Mouse (Mus musculus): ENCODE measurements around the gene Mosmo. TPM values are rescaled to one million over a fixed set of nuclear protein-coding genes. Genes with fewer than 3 reads are reported as not detected.
"Not testable (repeated sequence)": the region's sequence is repeated elsewhere in the genome, so short reads cannot be mapped to it uniquely, and the experiment has no call there.

Mosmo gene
- polyA plus RNA-seq, 1 experiment from 2014 or later, result 16.6 TPM

DNA sequence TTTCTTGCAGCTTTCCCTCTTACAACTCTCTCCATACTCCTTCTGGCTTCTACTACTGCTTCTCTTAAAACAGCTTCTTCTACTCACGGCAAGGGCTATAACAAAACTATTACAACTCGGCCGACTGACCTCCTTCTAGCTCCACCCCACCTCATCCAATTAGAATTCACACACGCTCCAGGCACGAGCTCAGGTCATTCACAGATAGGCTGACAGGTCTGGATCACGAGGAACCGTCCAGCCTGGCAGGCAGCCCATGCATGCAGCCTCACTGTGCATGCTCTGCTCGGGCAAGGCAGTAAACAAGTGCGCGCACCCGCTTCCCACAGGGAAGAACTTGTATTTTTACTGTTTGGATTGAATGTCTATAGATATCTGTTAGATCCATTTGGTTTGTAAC is 36.5 kb downstream of the Mosmo start:
- H3K4me1 ChIP-seq (replicated peaks; ENCODE audit: control insufficient read depth, insufficient read depth, low read length); H3K27me3 ChIP-seq (ENCODE audit: control insufficient read depth, insufficient read depth, low read length); H3K27ac ChIP-seq (ENCODE audit: low read depth, low read length); ATAC-seq (ENCODE audit: low FRiP score); DNase-seq (ENCODE audit: low spot score); H3K4me2 ChIP-seq (replicated peaks; ENCODE audit: low read depth, low read length); H3K36me3 ChIP-seq (ENCODE audit: control insufficient read depth, insufficient read depth, low read length); H3K9ac ChIP-seq (ENCODE audit: low read depth, low read length); H3K9me3 ChIP-seq (ENCODE audit: control insufficient read depth, low read length); H3K4me3 ChIP-seq (ENCODE audit: low read depth, low read length): not testable (repeated sequence)
- 94% methylated on average over 11 of the region's 11 CpGs for WGBS

- H3K27me3 ChIP-seq (ENCODE audit: control insufficient read depth, insufficient read depth, low read length), result no peaks in the 10 kb centered on the region
- no peaks in the 10 kb centered on the region for H3K9me3 ChIP-seq (ENCODE audit: control insufficient read depth, low read length)
- DNase-seq (ENCODE audit: low spot score) (no peak), ATAC-seq (ENCODE audit: low FRiP score) (no peak)
- WGBS, result 85% methylated on average over 2 of the region's 2 CpGs
- H3K4me2 ChIP-seq (replicated peaks; ENCODE audit: low read depth, low read length), result no peak overlapping the region
- H3K27ac ChIP-seq (ENCODE audit: low read depth, low read length), result no peak overlapping the region
- no peaks in the 10 kb centered on the region for H3K36me3 ChIP-seq (ENCODE audit: control insufficient read depth, insufficient read depth, low read length)
- H3K9ac ChIP-seq (ENCODE audit: low read depth, low read length), result no peak overlapping the region
- H3K4me1 ChIP-seq (replicated peaks; ENCODE audit: control insufficient read depth, insufficient read depth, low read length), result no peaks in the 10 kb centered on the region
- H3K4me3 ChIP-seq (ENCODE audit: low read depth, low read length), result no peak overlapping the region
Observed at GRCm38 (mm10) chr7:120717261-120717660, 39.8 kb downstream of the Mosmo start.

DNA sequence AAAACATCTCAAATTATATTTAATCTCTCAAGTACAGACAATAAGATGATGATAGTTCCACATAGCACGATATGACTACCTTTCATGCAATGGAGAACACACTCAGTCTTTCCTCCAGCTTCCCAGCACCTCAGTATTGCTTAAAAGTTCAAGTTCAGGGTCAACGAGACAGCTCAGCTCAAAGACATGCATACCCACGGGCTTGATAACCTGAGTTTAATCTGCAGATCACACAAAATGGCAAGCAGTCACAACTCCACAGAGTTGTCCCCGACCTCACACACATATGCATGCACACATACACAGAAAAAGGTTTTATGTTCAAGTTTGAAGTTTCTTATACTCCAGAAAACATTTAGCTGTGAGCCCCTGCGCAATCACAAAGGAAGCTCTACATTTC is 43.6 kb downstream of the Mosmo start:
- H3K9ac ChIP-seq (ENCODE audit: low read depth, low read length), result no peak overlapping the region
- DNase-seq (ENCODE audit: low spot score), result no peak
- no peak overlapping the region for H3K4me2 ChIP-seq (replicated peaks; ENCODE audit: low read depth, low read length)
- no peaks in the 10 kb centered on the region for H3K4me1 ChIP-seq (replicated peaks; ENCODE audit: control insufficient read depth, insufficient read depth, low read length)
- 92% methylated on average over 5 of the region's 5 CpGs for WGBS
- ATAC-seq (ENCODE audit: low FRiP score), result no peak
- no peak overlapping the region for H3K27ac ChIP-seq (ENCODE audit: low read depth, low read length)
- H3K4me3 ChIP-seq (ENCODE audit: low read depth, low read length), result no peak overlapping the region
- H3K9me3 ChIP-seq (ENCODE audit: control insufficient read depth, low read length), result no peaks in the 10 kb centered on the region
- no peaks in the 10 kb centered on the region for H3K36me3 ChIP-seq (ENCODE audit: control insufficient read depth, insufficient read depth, low read length)
- no peaks in the 10 kb centered on the region for H3K27me3 ChIP-seq (ENCODE audit: control insufficient read depth, insufficient read depth, low read length)

DNA sequence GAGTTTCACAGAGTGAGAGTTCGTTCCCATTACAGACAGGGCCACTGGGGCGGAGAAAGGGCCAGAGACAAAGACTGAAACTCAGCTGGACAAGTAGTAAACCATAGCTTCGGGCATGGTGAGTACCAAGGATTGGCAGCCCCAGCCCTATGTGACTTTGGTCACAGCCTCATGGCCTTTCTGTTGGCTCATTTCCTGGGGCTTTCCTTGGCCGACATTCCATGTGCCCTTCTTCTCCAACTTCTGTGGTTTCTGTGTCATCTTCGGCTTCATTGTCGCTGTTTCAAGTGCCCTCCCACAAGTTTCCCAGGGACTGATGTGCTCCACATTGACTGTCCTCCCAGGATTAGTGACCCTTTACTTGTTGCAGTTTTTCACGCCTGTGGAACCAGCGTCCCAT is 44.0 kb downstream of the Mosmo start:
- H3K4me2 ChIP-seq (replicated peaks; ENCODE audit: low read depth, low read length), result no peak overlapping the region

DNA sequence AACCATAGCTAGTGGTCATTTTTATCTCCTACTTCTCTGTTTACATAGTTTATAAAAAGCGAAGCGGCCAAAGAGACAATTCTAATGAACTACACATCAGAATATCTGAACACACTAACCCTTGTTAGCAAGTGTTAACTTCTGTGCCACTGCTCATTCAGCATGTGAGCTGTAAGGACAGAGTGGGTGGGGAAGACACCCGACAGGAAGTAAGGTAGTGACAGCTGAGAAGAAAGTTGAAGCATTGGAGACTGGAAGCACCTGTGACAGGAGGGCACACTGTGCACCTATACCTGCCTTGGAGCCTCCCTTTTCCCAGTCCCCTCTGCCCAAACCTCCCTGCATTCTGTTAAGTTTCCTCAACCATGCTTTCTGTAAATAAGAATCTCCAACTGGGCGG is 44.6 kb downstream of the Mosmo start:
- no peaks in the 10 kb centered on the region for H3K9me3 ChIP-seq (ENCODE audit: control insufficient read depth, low read length)
- H3K27me3 ChIP-seq (ENCODE audit: control insufficient read depth, insufficient read depth, low read length), result no peaks in the 10 kb centered on the region
- no peak for DNase-seq (ENCODE audit: low spot score)
- no peak overlapping the region for H3K27ac ChIP-seq (ENCODE audit: low read depth, low read length)
- 92% methylated on average over 4 of the region's 4 CpGs for WGBS
- no peak overlapping the region for H3K4me3 ChIP-seq (ENCODE audit: low read depth, low read length)
- H3K4me2 ChIP-seq (replicated peaks; ENCODE audit: low read depth, low read length), result no peak overlapping the region
- H3K9ac ChIP-seq (ENCODE audit: low read depth, low read length), result no peak overlapping the region
- no peak for ATAC-seq (ENCODE audit: low FRiP score)
- no peaks in the 10 kb centered on the region for H3K36me3 ChIP-seq (ENCODE audit: control insufficient read depth, insufficient read depth, low read length)
- no peaks in the 10 kb centered on the region for H3K4me1 ChIP-seq (replicated peaks; ENCODE audit: control insufficient read depth, insufficient read depth, low read length)

More for the DNA sequence above, 44.0 kb downstream of the Mosmo start:
- H3K4me3 ChIP-seq (ENCODE audit: low read depth, low read length), result no peak overlapping the region
- ATAC-seq (ENCODE audit: low FRiP score) (no peak), DNase-seq (ENCODE audit: low spot score) (no peak)
- H3K4me1 ChIP-seq (replicated peaks; ENCODE audit: control insufficient read depth, insufficient read depth, low read length), result no peaks in the 10 kb centered on the region
- H3K27ac ChIP-seq (ENCODE audit: low read depth, low read length), result no peak overlapping the region
- H3K27me3 ChIP-seq (ENCODE audit: control insufficient read depth, insufficient read depth, low read length), result no peaks in the 10 kb centered on the region
- 88% methylated on average over 8 of the region's 8 CpGs for WGBS
- H3K9me3 ChIP-seq (ENCODE audit: control insufficient read depth, low read length), result no peaks in the 10 kb centered on the region
- H3K9ac ChIP-seq (ENCODE audit: low read depth, low read length), result no peak overlapping the region
- no peaks in the 10 kb centered on the region for H3K36me3 ChIP-seq (ENCODE audit: control insufficient read depth, insufficient read depth, low read length)

DNA sequence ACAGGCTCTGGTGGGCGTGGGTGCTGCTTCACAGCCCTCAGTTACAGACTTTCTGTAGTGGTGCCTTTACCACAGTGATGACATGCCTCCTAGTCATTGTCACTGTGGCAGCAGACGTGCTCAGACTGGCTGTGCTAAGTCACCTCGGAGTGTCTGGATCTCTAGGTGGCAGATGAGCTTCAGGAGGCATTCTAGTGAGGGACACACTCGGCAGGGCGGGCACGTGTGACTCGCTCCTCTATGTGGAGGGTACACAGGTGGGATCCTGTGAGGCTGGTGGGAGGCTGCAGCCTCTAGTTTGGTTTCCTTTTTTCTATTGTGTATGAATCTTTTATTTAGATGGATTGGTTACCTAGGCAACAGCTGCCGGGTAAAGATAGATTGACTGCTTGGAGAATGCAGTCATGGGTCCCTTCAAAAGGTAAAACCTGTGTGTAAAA is 45.4 kb downstream of the Mosmo start:
- Histone ChIP-seq H3K9ac (ENCODE audit: low read depth, low read length) (no peak overlapping the region), H3K4me1 (replicated peaks; ENCODE audit: control insufficient read depth, insufficient read depth, low read length) (no peaks in the 10 kb centered on the region), H3K4me3 (ENCODE audit: low read depth, low read length) (no peak overlapping the region), H3K27me3 (ENCODE audit: control insufficient read depth, insufficient read depth, low read length) (no peaks in the 10 kb centered on the region), H3K4me2 (replicated peaks; ENCODE audit: low read depth, low read length) (no peak overlapping the region), H3K36me3 (ENCODE audit: control insufficient read depth, insufficient read depth, low read length) (no peaks in the 10 kb centered on the region), H3K27ac (ENCODE audit: low read depth, low read length) (no peak overlapping the region), H3K9me3 (ENCODE audit: control insufficient read depth, low read length) (no peaks in the 10 kb centered on the region)
- 60% methylated on average over 8 of the region's 8 CpGs for WGBS
- ATAC-seq (ENCODE audit: low FRiP score), result no peak
- DNase-seq (ENCODE audit: low spot score), result peak; percentile 6

DNA sequence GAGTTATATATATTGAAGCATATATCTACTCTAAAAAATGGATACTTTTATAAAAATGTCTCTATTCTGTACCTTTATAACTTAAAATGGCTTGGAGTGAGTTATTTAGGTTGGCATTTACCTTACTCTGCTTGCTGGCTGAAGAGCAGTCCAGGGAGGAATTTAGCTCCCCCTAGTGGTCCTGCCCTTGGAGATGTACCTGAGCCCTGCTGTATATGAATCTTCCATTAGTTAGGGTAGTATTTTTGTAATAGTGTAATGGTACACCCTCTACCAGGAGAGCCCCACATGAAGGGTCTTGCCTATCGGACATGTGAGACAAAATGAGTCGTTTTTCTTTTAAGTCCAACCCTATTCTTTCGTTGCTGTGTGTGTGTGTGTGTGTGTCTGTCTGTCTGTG is 50.2 kb downstream of the Mosmo start:
- WGBS, result 86% methylated on average over 3 of the region's 3 CpGs
- Histone ChIP-seq H3K27me3 (ENCODE audit: control insufficient read depth, insufficient read depth, low read length) (no peaks in the 10 kb centered on the region), H3K4me2 (replicated peaks; ENCODE audit: low read depth, low read length) (no peak overlapping the region), H3K36me3 (ENCODE audit: control insufficient read depth, insufficient read depth, low read length) (no peaks in the 10 kb centered on the region), H3K4me1 (replicated peaks; ENCODE audit: control insufficient read depth, insufficient read depth, low read length) (no peaks in the 10 kb centered on the region), H3K9ac (ENCODE audit: low read depth, low read length) (no peak overlapping the region), H3K4me3 (ENCODE audit: low read depth, low read length) (no peak overlapping the region), H3K9me3 (ENCODE audit: control insufficient read depth, low read length) (no peaks in the 10 kb centered on the region), H3K27ac (ENCODE audit: low read depth, low read length) (no peak overlapping the region)
- DNase-seq (ENCODE audit: low spot score), result peak; percentile 35
- no peak for ATAC-seq (ENCODE audit: low FRiP score)

- Histone ChIP-seq H3K36me3 (ENCODE audit: control insufficient read depth, insufficient read depth, low read length) (no peaks in the 10 kb centered on the region), H3K27ac (ENCODE audit: low read depth, low read length) (no peak overlapping the region), H3K9me3 (ENCODE audit: control insufficient read depth, low read length) (no peaks in the 10 kb centered on the region), H3K4me2 (replicated peaks; ENCODE audit: low read depth, low read length) (no peak overlapping the region), H3K4me3 (ENCODE audit: low read depth, low read length) (no peak overlapping the region), H3K4me1 (replicated peaks; ENCODE audit: control insufficient read depth, insufficient read depth, low read length) (no peaks in the 10 kb centered on the region), H3K27me3 (ENCODE audit: control insufficient read depth, insufficient read depth, low read length) (no peaks in the 10 kb centered on the region), H3K9ac (ENCODE audit: low read depth, low read length) (no peak overlapping the region)
- DNase-seq (ENCODE audit: low spot score) (no peak), ATAC-seq (ENCODE audit: low FRiP score) (no peak)
- WGBS, result 93% methylated on average over 5 of the region's 5 CpGs
Observed at GRCm38 (mm10) chr7:120729635-120730034, 52.2 kb downstream of the Mosmo start.

GRCm38 (mm10) chr7:120732906-120733305 is 55.5 kb downstream of the Mosmo start:
- Histone ChIP-seq H3K36me3 (ENCODE audit: control insufficient read depth, insufficient read depth, low read length) (no peaks in the 10 kb centered on the region), H3K27me3 (ENCODE audit: control insufficient read depth, insufficient read depth, low read length) (no peaks in the 10 kb centered on the region), H3K4me2 (replicated peaks; ENCODE audit: low read depth, low read length) (no peak overlapping the region), H3K27ac (ENCODE audit: low read depth, low read length) (no peak overlapping the region), H3K4me1 (replicated peaks; ENCODE audit: control insufficient read depth, insufficient read depth, low read length) (no peaks in the 10 kb centered on the region), H3K9ac (ENCODE audit: low read depth, low read length) (no peak overlapping the region), H3K4me3 (ENCODE audit: low read depth, low read length) (no peak overlapping the region), H3K9me3 (ENCODE audit: control insufficient read depth, low read length) (no peaks in the 10 kb centered on the region)
- 86% methylated on average over 7 of the region's 7 CpGs for WGBS
- DNase-seq (ENCODE audit: low spot score), result no peak
- no peak for ATAC-seq (ENCODE audit: low FRiP score)
